Comparison of ENCODE assay signal across 1 mouse cellular context in the genomic region with DNA sequence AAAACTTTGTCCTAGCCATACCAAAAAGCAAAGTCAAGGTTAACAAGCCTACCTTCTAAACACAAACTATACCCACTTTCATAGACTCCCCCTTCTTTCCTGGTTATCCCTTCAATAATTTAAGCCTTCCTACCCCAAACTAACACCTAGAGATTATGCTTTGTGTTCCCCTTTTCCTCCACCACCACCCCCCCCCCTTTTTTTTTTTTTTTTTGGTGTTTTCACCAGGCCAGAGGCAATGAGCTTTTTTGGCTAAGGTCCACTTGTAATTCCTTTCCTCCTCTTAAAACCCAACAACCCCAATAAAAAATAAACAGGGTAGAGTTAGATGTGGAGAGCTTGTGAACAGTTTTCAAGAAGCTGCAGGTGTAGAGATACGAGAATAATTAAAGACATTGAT.
A peak's percentile ranks its signal among the peaks of the same experiment; 100 is the strongest.
TF ChIP-seq lines count a peak whose summit lies in the region.

No protein-coding gene starts in this region.

TF ChIP-seq in MEL, 35 proteins besides CTCF, POLR2A, EP300 and RAD21:
- peak; percentile 69 for TF ChIP-seq MAZ (IDR thresholded peaks at IDR 0.05; ENCODE audit: low read depth, low read length)
- no peak for TF ChIP-seq GABPA (IDR thresholded peaks at IDR 0.05; ENCODE audit: low read depth, low read length)
- TF ChIP-seq ZNF384 (IDR thresholded peaks at IDR 0.05; ENCODE audit: low read depth, low read length): peak; percentile 97
- TF ChIP-seq ETS1 (IDR thresholded peaks at IDR 0.05; ENCODE audit: low read depth, low read length): 0 out of 2 replicates have a peak, but pooled peaks have one; percentile 22
- no peak for TF ChIP-seq POLR2AphosphoS5 (IDR thresholded peaks at IDR 0.05; ENCODE audit: borderline replicate concordance, low read depth, low read length)
TF ChIP-seq in MEL: peak in this region for 3.
